Mouse (Mus musculus): Measurements from ENCODE around the gene Clasp1.

- TF ChIP-seq POLR2A (IDR thresholded peaks at IDR 0.05; ENCODE audit: low read depth, low read length) (no peak), CTCF (conservative IDR thresholded peaks at IDR 0.05; ENCODE audit: insufficient read depth, insufficient read length, low read depth, low read length) (no peak)
These were observed 147.2 kb downstream of the Clasp1 start for GRCm38 (mm10) chr1:118536021-118536420.
